Mouse (Mus musculus): ENCODE measurements at regions not wholly inside any gene's neighbourhood (a gene's known extent, or its start where the extent isn't known, plus 50 kb on each side); places are given as distances from the start of the nearest gene placed in this dataset.

DNA sequence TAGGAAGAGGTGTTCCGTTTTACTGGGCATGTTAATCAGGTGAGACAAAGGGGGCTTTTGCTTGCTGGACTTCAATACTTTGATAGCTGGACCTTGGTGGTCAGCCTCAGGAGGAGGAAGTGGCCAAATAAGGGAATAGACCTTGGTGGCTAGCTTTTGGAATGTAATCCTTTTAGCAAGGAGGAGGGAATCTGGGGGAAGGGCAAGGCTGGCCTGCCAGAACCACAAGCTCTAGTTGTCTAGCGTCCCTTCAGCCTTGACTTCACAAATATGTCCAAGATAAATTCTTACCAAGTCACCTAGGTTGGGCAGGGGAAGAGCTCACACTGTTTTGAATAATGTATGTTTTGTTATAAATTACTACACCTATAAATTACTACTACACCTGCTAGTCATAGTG, 110.4 kb downstream of the Katnal1 start:
- no peak for TF ChIP-seq POLR2A (IDR thresholded peaks at IDR 0.05; ENCODE audit: extremely low read depth, insufficient read depth, low read length)
- no peak for TF ChIP-seq CTCF (IDR thresholded peaks at IDR 0.05; ENCODE audit: extremely low read depth, insufficient read depth, low read length)
